Mouse (Mus musculus): ENCODE data around the gene Tdrd7.

The Tdrd7 gene

GRCm38 (mm10) chr4:45964771-45965439 lies at the start of gene Tdrd7:
TSS of gene Tdrd7 (plus strand) at chr4:45965334.
- no peak for TF ChIP-seq POU5F1 (IDR thresholded peaks at IDR 0.05; ENCODE audit: borderline replicate concordance, low read length)
- TF ChIP-seq NANOG (IDR thresholded peaks at IDR 0.05; ENCODE audit: borderline replicate concordance, low read length) = no peak
- no peak for TF ChIP-seq CTCF (conservative IDR thresholded peaks at IDR 0.05; ENCODE audit: low read length)
- Histone ChIP-seq H3K4me1 (replicated peaks; ENCODE audit: low read depth, low read length) (no peaks in the 10 kb centered on the region), H3K9me3 (ENCODE audit: low read length) (peaks cover 29% of the 10 kb centered on the region), H3K4me3 (replicated peaks; ENCODE audit: low read length) (no peak within 1 kb of the TSS), H3K27me3 (ENCODE audit: insufficient read depth, low read length) (peaks cover 3% of the 10 kb centered on the region; the same call in 1 of the 2 replicates), H3K36me3 (ENCODE audit: insufficient read depth, low read length) (no peaks in the 10 kb centered on the region)

GRCm38 (mm10) chr4:45917091-45917490 lies 48.0 kb upstream of the Tdrd7 start:
- no peaks in the 10 kb centered on the region for H3K36me3 ChIP-seq (ENCODE audit: insufficient read depth, low read length)
- H3K27me3 ChIP-seq (ENCODE audit: insufficient read depth, low read length) = peaks cover 34% of the 10 kb centered on the region
- TF ChIP-seq NANOG (IDR thresholded peaks at IDR 0.05; ENCODE audit: borderline replicate concordance, low read length) (no peak), CTCF (conservative IDR thresholded peaks at IDR 0.05; ENCODE audit: low read length) (no peak), POU5F1 (IDR thresholded peaks at IDR 0.05; ENCODE audit: borderline replicate concordance, low read length) (no peak)
- peaks cover 9% of the 10 kb centered on the region for H3K4me1 ChIP-seq (replicated peaks; ENCODE audit: low read depth, low read length)
- H3K4me3 ChIP-seq (replicated peaks; ENCODE audit: low read length) = no peak overlapping the region
- peaks cover 15% of the 10 kb centered on the region for H3K9me3 ChIP-seq (ENCODE audit: low read length)

GRCm38 (mm10) chr4:45921663-45922435 lies 43.3 kb upstream of the Tdrd7 start:
- Histone ChIP-seq H3K27me3 (ENCODE audit: insufficient read depth, low read length) (peaks cover 45% of the 10 kb centered on the region), H3K4me1 (replicated peaks; ENCODE audit: low read depth, low read length) (peaks cover 9% of the 10 kb centered on the region), H3K9me3 (ENCODE audit: low read length) (peaks cover 10% of the 10 kb centered on the region), H3K4me3 (replicated peaks; ENCODE audit: low read length) (no peak overlapping the region), H3K36me3 (ENCODE audit: insufficient read depth, low read length) (no peaks in the 10 kb centered on the region)
- TF ChIP-seq NANOG (IDR thresholded peaks at IDR 0.05; ENCODE audit: borderline replicate concordance, low read length) = no peak
- TF ChIP-seq POU5F1 (IDR thresholded peaks at IDR 0.05; ENCODE audit: borderline replicate concordance, low read length) = no peak
- no peak for TF ChIP-seq CTCF (conservative IDR thresholded peaks at IDR 0.05; ENCODE audit: low read length)

GRCm38 (mm10) chr4:45924011-45924410 lies 41.1 kb upstream of the Tdrd7 start:
- Histone ChIP-seq H3K27me3 (ENCODE audit: insufficient read depth, low read length) (peaks cover 44% of the 10 kb centered on the region), H3K4me3 (replicated peaks; ENCODE audit: low read length) (no peak overlapping the region), H3K36me3 (ENCODE audit: insufficient read depth, low read length) (no peaks in the 10 kb centered on the region), H3K9me3 (ENCODE audit: low read length) (no peaks in the 10 kb centered on the region), H3K4me1 (replicated peaks; ENCODE audit: low read depth, low read length) (peaks cover 9% of the 10 kb centered on the region)
- TF ChIP-seq POU5F1 (IDR thresholded peaks at IDR 0.05; ENCODE audit: borderline replicate concordance, low read length) (no peak), CTCF (conservative IDR thresholded peaks at IDR 0.05; ENCODE audit: low read length) (no peak), NANOG (IDR thresholded peaks at IDR 0.05; ENCODE audit: borderline replicate concordance, low read length) (no peak)

GRCm38 (mm10) chr4:45928561-45928960 lies 36.6 kb upstream of the Tdrd7 start:
- Histone ChIP-seq H3K27me3 (ENCODE audit: insufficient read depth, low read length) (peaks cover 28% of the 10 kb centered on the region), H3K9me3 (ENCODE audit: low read length) (no peaks in the 10 kb centered on the region), H3K36me3 (ENCODE audit: insufficient read depth, low read length) (no peaks in the 10 kb centered on the region), H3K4me1 (replicated peaks; ENCODE audit: low read depth, low read length) (no peaks in the 10 kb centered on the region), H3K4me3 (replicated peaks; ENCODE audit: low read length) (no peak overlapping the region)
- TF ChIP-seq NANOG (IDR thresholded peaks at IDR 0.05; ENCODE audit: borderline replicate concordance, low read length) = no peak
- no peak for TF ChIP-seq POU5F1 (IDR thresholded peaks at IDR 0.05; ENCODE audit: borderline replicate concordance, low read length)
- no peak for TF ChIP-seq CTCF (conservative IDR thresholded peaks at IDR 0.05; ENCODE audit: low read length)

- peak overlapping the region; percentile 58 for H3K4me3 ChIP-seq (replicated peaks; ENCODE audit: low read length)
These were observed 23.5 kb upstream of the Tdrd7 start for GRCm38 (mm10) chr4:45941628-45942044.

GRCm38 (mm10) chr4:45947729-45948128 lies 17.4 kb upstream of the Tdrd7 start:
- Histone ChIP-seq H3K4me1 (replicated peaks; ENCODE audit: low read depth, low read length) (no peaks in the 10 kb centered on the region), H3K9me3 (ENCODE audit: low read length) (no peaks in the 10 kb centered on the region), H3K27me3 (ENCODE audit: insufficient read depth, low read length) (peaks cover 29% of the 10 kb centered on the region; the same call in 1 of the 2 replicates), H3K36me3 (ENCODE audit: insufficient read depth, low read length) (no peaks in the 10 kb centered on the region), H3K4me3 (replicated peaks; ENCODE audit: low read length) (no peak overlapping the region)
- TF ChIP-seq CTCF (conservative IDR thresholded peaks at IDR 0.05; ENCODE audit: low read length) (no peak), POU5F1 (IDR thresholded peaks at IDR 0.05; ENCODE audit: borderline replicate concordance, low read length) (no peak), NANOG (IDR thresholded peaks at IDR 0.05; ENCODE audit: borderline replicate concordance, low read length) (no peak)

More at GRCm38 (mm10) chr4:45941628-45942044, 23.5 kb upstream of the Tdrd7 start:
- Histone ChIP-seq H3K27me3 (ENCODE audit: insufficient read depth, low read length) (peaks cover 3% of the 10 kb centered on the region; the same call in 1 of the 2 replicates), H3K9me3 (ENCODE audit: low read length) (no peaks in the 10 kb centered on the region), H3K36me3 (ENCODE audit: insufficient read depth, low read length) (no peaks in the 10 kb centered on the region), H3K4me1 (replicated peaks; ENCODE audit: low read depth, low read length) (peaks cover 5% of the 10 kb centered on the region; the same call in 1 of the 2 replicates)
- TF ChIP-seq CTCF (conservative IDR thresholded peaks at IDR 0.05; ENCODE audit: low read length) = peak; percentile 86
- TF ChIP-seq POU5F1 (IDR thresholded peaks at IDR 0.05; ENCODE audit: borderline replicate concordance, low read length) = no peak

- TF ChIP-seq CTCF (conservative IDR thresholded peaks at IDR 0.05; ENCODE audit: low read length) (no peak), POU5F1 (IDR thresholded peaks at IDR 0.05; ENCODE audit: borderline replicate concordance, low read length) (no peak), NANOG (IDR thresholded peaks at IDR 0.05; ENCODE audit: borderline replicate concordance, low read length) (no peak)
- H3K27me3 ChIP-seq (ENCODE audit: insufficient read depth, low read length) = peaks cover 38% of the 10 kb centered on the region; the same call in 1 of the 2 replicates
- no peaks in the 10 kb centered on the region for H3K9me3 ChIP-seq (ENCODE audit: low read length)
- H3K36me3 ChIP-seq (ENCODE audit: insufficient read depth, low read length) = no peaks in the 10 kb centered on the region
- no peaks in the 10 kb centered on the region for H3K4me1 ChIP-seq (replicated peaks; ENCODE audit: low read depth, low read length)
- H3K4me3 ChIP-seq (replicated peaks; ENCODE audit: low read length) = no peak overlapping the region
These were observed 15.9 kb upstream of the Tdrd7 start for GRCm38 (mm10) chr4:45949109-45949848.

Data from E14TG2a.4 (cell line).